Mouse (Mus musculus): Measurements from ENCODE around the gene Tbc1d23. TPM values are rescaled to one million over a fixed set of nuclear protein-coding genes. Genes with fewer than 3 reads are reported as not detected.

The Tbc1d23 gene
- 24.8 and 28.3 TPM in 2 replicates for polyA plus RNA-seq (2014; fragmentation: Nextera tagmentation; extraction: Ambion mirVana)

DNA sequence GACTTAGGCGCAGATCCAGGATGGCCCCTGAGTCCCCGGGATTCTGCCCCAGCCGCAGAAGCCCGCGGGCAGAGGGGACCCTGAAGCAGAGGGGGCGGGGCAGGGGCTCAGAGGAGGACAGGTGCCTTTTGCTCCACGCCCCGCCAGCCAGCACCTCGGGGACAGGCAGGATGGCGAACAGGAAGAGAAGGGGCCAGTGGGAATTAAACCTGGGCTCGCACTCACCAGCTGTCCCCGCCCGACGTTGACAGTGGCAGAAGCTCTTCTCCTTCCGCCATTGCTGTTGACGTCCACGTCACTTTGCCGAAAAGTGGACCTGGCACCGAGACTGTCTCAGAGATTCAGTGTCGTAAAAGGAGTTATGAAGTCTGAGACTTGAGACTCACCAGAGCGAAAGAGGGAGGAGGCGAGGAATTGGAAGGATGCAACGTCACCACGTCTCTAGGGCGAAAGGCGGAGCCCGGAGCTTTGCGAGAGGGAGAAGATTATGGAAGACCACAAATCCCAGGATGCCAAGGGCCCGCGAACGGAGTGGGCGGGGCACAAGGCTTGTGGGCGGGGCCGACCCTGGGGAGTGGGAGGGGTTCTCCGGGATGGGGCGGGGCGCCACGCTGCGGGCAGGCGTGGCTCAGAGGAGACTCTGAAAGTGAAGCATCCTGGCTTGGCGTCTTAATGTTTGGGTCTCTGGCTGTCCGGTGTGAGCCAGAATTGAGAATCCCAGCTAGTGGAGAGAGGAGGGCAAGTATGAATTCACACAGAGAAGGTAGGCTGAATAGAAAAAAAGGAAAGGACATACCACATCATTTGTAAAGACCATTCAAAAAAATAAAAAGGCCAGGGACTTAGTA, at the start of gene Tbc1d23:
Tbc1d23 (minus strand) TSS at position 416 of the 848 bp plus-strand sequence.
- Histone ChIP-seq H3K27me3 (ENCODE audit: control insufficient read depth, insufficient read depth, low read length) (no peaks in the 10 kb centered on the region), H3K9ac (ENCODE audit: low read length) (peak within 1 kb of the TSS; percentile 77), H3K9me3 (ENCODE audit: control insufficient read depth, low read length) (no peaks in the 10 kb centered on the region), H3K4me2 (ENCODE audit: low read depth) (peak within 1 kb of the TSS; percentile 68), H3K4me1 (ENCODE audit: control insufficient read depth, insufficient read depth, low read length) (peaks cover 4% of the 10 kb centered on the region), H3K36me3 (ENCODE audit: control insufficient read depth, insufficient read depth, low read length) (no peaks in the 10 kb centered on the region), H3K4me3 (ENCODE audit: low read depth, low read length) (peak within 1 kb of the TSS; percentile 85), H3K27ac (ENCODE audit: low read depth, low read length) (peak within 1 kb of the TSS; percentile 70)
- ATAC-seq (ENCODE audit: insufficient read depth, low FRiP score, low TSS enrichment) (peak; percentile 98), DNase-seq (ENCODE audit: low spot score) (peak; percentile 96)
- WGBS, result under 1% methylated on average over 42 of the region's 42 CpGs

- H3K36me3 ChIP-seq (ENCODE audit: control insufficient read depth, insufficient read depth, low read length), result no peaks in the 10 kb centered on the region
- ATAC-seq (ENCODE audit: insufficient read depth, low FRiP score, low TSS enrichment) (no peak), DNase-seq (ENCODE audit: low spot score) (no peak)
- H3K27me3 ChIP-seq (ENCODE audit: control insufficient read depth, insufficient read depth, low read length), result no peaks in the 10 kb centered on the region
- no peak overlapping the region for H3K9ac ChIP-seq (ENCODE audit: low read length)
- no peak overlapping the region for H3K27ac ChIP-seq (ENCODE audit: low read depth, low read length)
- 92% methylated on average over 31 of the region's 31 CpGs for WGBS
- H3K4me1 ChIP-seq (ENCODE audit: control insufficient read depth, insufficient read depth, low read length), result no peaks in the 10 kb centered on the region
- H3K4me3 ChIP-seq (ENCODE audit: low read depth, low read length), result no peak overlapping the region
- H3K9me3 ChIP-seq (ENCODE audit: control insufficient read depth, low read length), result no peaks in the 10 kb centered on the region
- no peak overlapping the region for H3K4me2 ChIP-seq (ENCODE audit: low read depth)
Measured at GRCm38 (mm10) chr16:57280221-57281217, 49.2 kb upstream of the Tbc1d23 start.

GRCm38 (mm10) chr16:57278976-57279626, 47.8 kb upstream of the Tbc1d23 start:
- Histone ChIP-seq H3K9ac (ENCODE audit: low read length) (no peak overlapping the region), H3K9me3 (ENCODE audit: control insufficient read depth, low read length) (no peaks in the 10 kb centered on the region), H3K4me3 (ENCODE audit: low read depth, low read length) (no peak overlapping the region), H3K36me3 (ENCODE audit: control insufficient read depth, insufficient read depth, low read length) (no peaks in the 10 kb centered on the region), H3K4me1 (ENCODE audit: control insufficient read depth, insufficient read depth, low read length) (no peaks in the 10 kb centered on the region), H3K4me2 (ENCODE audit: low read depth) (no peak overlapping the region), H3K27me3 (ENCODE audit: control insufficient read depth, insufficient read depth, low read length) (no peaks in the 10 kb centered on the region), H3K27ac (ENCODE audit: low read depth, low read length) (no peak overlapping the region)
- WGBS, result 93% methylated on average over 10 of the region's 12 CpGs
- ATAC-seq (ENCODE audit: insufficient read depth, low FRiP score, low TSS enrichment) (no peak), DNase-seq (ENCODE audit: low spot score) (no peak)

DNA sequence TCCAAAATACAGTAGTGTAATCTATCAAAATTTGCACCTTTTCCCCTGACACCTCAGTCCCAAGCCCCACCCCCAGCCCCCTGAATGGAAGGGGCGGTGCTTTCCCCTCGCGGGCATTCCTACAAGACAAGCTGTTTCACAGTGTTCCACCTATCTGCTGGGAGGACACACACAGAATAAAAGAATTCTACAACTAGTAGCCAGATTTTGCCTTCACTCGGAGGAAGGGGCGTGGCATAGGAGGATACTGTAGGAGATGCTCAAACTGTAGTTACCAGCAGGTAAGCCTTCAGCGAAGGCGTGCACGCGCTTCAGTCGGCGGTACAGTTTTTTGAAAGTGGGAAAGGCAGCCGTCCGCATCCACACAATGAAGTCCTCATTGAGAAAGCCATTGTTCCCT, 38.4 kb upstream of the Tbc1d23 start:
- Histone ChIP-seq H3K9ac (ENCODE audit: low read length) (no peak overlapping the region), H3K4me2 (ENCODE audit: low read depth) (no peak overlapping the region), H3K27ac (ENCODE audit: low read depth, low read length) (no peak overlapping the region), H3K9me3 (ENCODE audit: control insufficient read depth, low read length) (no peaks in the 10 kb centered on the region), H3K27me3 (ENCODE audit: control insufficient read depth, insufficient read depth, low read length) (no peaks in the 10 kb centered on the region), H3K4me3 (ENCODE audit: low read depth, low read length) (no peak overlapping the region), H3K36me3 (ENCODE audit: control insufficient read depth, insufficient read depth, low read length) (no peaks in the 10 kb centered on the region), H3K4me1 (ENCODE audit: control insufficient read depth, insufficient read depth, low read length) (no peaks in the 10 kb centered on the region)
- ATAC-seq (ENCODE audit: insufficient read depth, low FRiP score, low TSS enrichment) (no peak), DNase-seq (ENCODE audit: low spot score) (no peak)
- 94% methylated on average over 13 of the region's 13 CpGs for WGBS

- ATAC-seq (ENCODE audit: insufficient read depth, low FRiP score, low TSS enrichment) (no peak), DNase-seq (ENCODE audit: low spot score) (no peak)
- H3K27me3 ChIP-seq (ENCODE audit: control insufficient read depth, insufficient read depth, low read length), result no peaks in the 10 kb centered on the region
- no peaks in the 10 kb centered on the region for H3K9me3 ChIP-seq (ENCODE audit: control insufficient read depth, low read length)
- no peaks in the 10 kb centered on the region for H3K4me1 ChIP-seq (ENCODE audit: control insufficient read depth, insufficient read depth, low read length)
- no peak overlapping the region for H3K4me3 ChIP-seq (ENCODE audit: low read depth, low read length)
- H3K9ac ChIP-seq (ENCODE audit: low read length), result no peak overlapping the region
- WGBS, result 87% methylated on average over 14 of the region's 14 CpGs
- no peaks in the 10 kb centered on the region for H3K36me3 ChIP-seq (ENCODE audit: control insufficient read depth, insufficient read depth, low read length)
- no peak overlapping the region for H3K4me2 ChIP-seq (ENCODE audit: low read depth)
- H3K27ac ChIP-seq (ENCODE audit: low read depth, low read length), result no peak overlapping the region
Measured at GRCm38 (mm10) chr16:57268058-57268841, 36.9 kb upstream of the Tbc1d23 start.

- DNase-seq (ENCODE audit: low spot score), result no peak
- ATAC-seq (ENCODE audit: insufficient read depth, low FRiP score, low TSS enrichment), result no peak
- WGBS, result 37% methylated on average over 1 of the region's 1 CpGs
- Histone ChIP-seq H3K27me3 (ENCODE audit: control insufficient read depth, insufficient read depth, low read length) (no peaks in the 10 kb centered on the region), H3K27ac (ENCODE audit: low read depth, low read length) (no peak overlapping the region), H3K9ac (ENCODE audit: low read length) (no peak overlapping the region), H3K4me1 (ENCODE audit: control insufficient read depth, insufficient read depth, low read length) (no peaks in the 10 kb centered on the region), H3K4me3 (ENCODE audit: low read depth, low read length) (no peak overlapping the region), H3K4me2 (ENCODE audit: low read depth) (no peak overlapping the region), H3K9me3 (ENCODE audit: control insufficient read depth, low read length) (no peaks in the 10 kb centered on the region), H3K36me3 (ENCODE audit: control insufficient read depth, insufficient read depth, low read length) (no peaks in the 10 kb centered on the region)
Measured at GRCm38 (mm10) chr16:57267068-57267467, 35.8 kb upstream of the Tbc1d23 start.

- H3K27ac ChIP-seq (ENCODE audit: low read depth, low read length), result no peak overlapping the region
- no peak overlapping the region for H3K9ac ChIP-seq (ENCODE audit: low read length)
- no peaks in the 10 kb centered on the region for H3K27me3 ChIP-seq (ENCODE audit: control insufficient read depth, insufficient read depth, low read length)
- no peak overlapping the region for H3K4me3 ChIP-seq (ENCODE audit: low read depth, low read length)
- no peaks in the 10 kb centered on the region for H3K9me3 ChIP-seq (ENCODE audit: control insufficient read depth, low read length)
- H3K4me2 ChIP-seq (ENCODE audit: low read depth), result no peak overlapping the region
- H3K4me1 ChIP-seq (ENCODE audit: control insufficient read depth, insufficient read depth, low read length), result no peaks in the 10 kb centered on the region
- DNase-seq (ENCODE audit: low spot score) (no peak), ATAC-seq (ENCODE audit: insufficient read depth, low FRiP score, low TSS enrichment) (no peak)
- 88% methylated on average over 10 of the region's 10 CpGs for WGBS
- H3K36me3 ChIP-seq (ENCODE audit: control insufficient read depth, insufficient read depth, low read length), result no peaks in the 10 kb centered on the region
Measured at GRCm38 (mm10) chr16:57260152-57260551, 28.8 kb upstream of the Tbc1d23 start.
